In genomic region chr1:69241502-69242214, GRCm38 (mm10) we compare ENCODE assay signal across 7 mouse cellular contexts.
DNase-seq lines count a peak whose midpoint lies in the region; ATAC-seq lines count a peak whose summit lies in the region.

No protein-coding gene starts in this region.

- ATAC-seq in inflammation-experienced regulatory T-cells, adult 6 months = peak; percentile 81
- ATAC-seq in megakaryocyte, adult 5-6 weeks (ENCODE audit: poor library complexity, severe bottlenecking) = peak; percentile 84

- DNase-seq in T-cell, adult 2 months (ENCODE audit: low spot score) = peak; percentile 24
- peak; percentile 77 to 79 for DNase-seq in cerebellum, postnatal 10 days
- peak; percentile 64 to 66 for DNase-seq in frontal cortex, postnatal 25 days (ENCODE audit: low spot score in 2 of 2)
- peak; percentile 18 to 63 for DNase-seq in left cerebral cortex, adult 8-10 months (ENCODE audit: low spot score in 2 of 2)
- DNase-seq in right cerebral cortex, postnatal 10 days (ENCODE audit: low spot score in 2 of 2) = peak; percentile 74 to 83

Comparison
In these comparisons a context has a peak if more than half of its experiments do, and no peak if none do; other contexts are left out.
1. Peak in every context shown above with its lines: DNase-seq and ATAC-seq.
2. DNase-seq: peak in every context shown above with its lines; median percentile 78 in right cerebral cortex, postnatal 10 days; 78 in cerebellum, postnatal 10 days; 65 in frontal cortex, postnatal 25 days; 40 in left cerebral cortex, adult 8-10 months; 24 in T-cell, adult 2 months.